In the genomic region with DNA sequence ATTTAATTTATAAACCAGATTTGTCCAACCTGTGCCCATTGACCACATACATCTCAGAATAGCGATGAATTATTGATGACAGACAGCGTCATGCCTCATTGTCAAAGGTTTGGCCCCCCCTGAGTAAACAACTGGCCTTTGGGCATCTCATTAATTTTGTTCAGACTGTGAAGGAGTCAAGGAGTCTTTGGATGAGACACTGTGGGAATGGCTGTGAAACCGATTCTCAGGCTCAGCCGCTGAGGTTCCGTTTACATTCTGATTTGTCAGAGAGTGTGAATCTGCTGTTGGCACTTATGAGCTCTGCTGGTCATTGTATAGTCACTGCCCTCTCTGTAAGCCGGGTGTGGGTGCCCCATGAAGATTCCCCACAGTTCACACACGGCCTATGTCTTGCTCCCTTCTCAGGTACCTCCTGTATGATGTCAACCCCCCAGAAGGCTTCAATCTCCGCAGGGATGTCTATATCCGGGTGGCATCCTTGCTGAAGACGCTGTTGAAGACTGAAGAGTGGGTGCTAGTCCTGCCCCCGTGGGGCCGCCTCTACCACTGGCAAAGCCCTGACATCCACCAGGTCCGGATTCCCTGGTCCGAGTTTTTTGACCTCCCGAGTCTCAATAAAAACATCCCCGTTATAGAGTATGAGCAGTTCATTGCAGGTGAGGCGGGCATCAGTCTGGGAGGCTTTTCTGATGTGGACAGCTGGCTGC, we compare ENCODE assay signal across 8 mouse cellular contexts. TPM values are rescaled to one million over a fixed set of nuclear protein-coding genes. Genes with fewer than 3 reads are reported as not detected.
DNase-seq lines count a peak whose midpoint lies in the region; ATAC-seq and TF ChIP-seq lines count a peak whose summit lies in the region.

No protein-coding gene starts in this region.

- ATAC-seq in megakaryocyte, adult 5-6 weeks (ENCODE audit: poor library complexity, severe bottlenecking), result no peak
- no peak for ATAC-seq in limb, embryonic 15.5 days (ENCODE audit: insufficient number of reproducible peaks, low FRiP score, low TSS enrichment, low read depth)
- ATAC-seq in stomach, postnatal 0 days (ENCODE audit: low FRiP score, low TSS enrichment), result no peak

- peak overlapping the region; percentile 99 for H3K4me3 ChIP-seq in megakaryocyte, embryonic 14.5 days (replicated peaks)
- peak overlapping the region; percentile 97 for H3K4me3 ChIP-seq in limb, embryonic 15.5 days
- H3K4me3 ChIP-seq in stomach, postnatal 0 days (ENCODE audit: low read depth, low read length), result peak overlapping the region; percentile 91

- WGBS in limb, embryonic 15.5 days, result 86% methylated on average over 17 of the region's 17 CpGs
- 73% methylated on average over 17 of the region's 17 CpGs for WGBS in stomach, postnatal 0 days

- peaks cover 60% of the 10 kb centered on the region for H3K36me3 ChIP-seq in megakaryocyte, embryonic 14.5 days (replicated peaks; ENCODE audit: low read length)
- peaks cover 49% of the 10 kb centered on the region for H3K36me3 ChIP-seq in limb, embryonic 15.5 days
- peaks cover 15% of the 10 kb centered on the region for H3K36me3 ChIP-seq in stomach, postnatal 0 days (ENCODE audit: control insufficient read depth, insufficient read depth, low read length)

- no peak overlapping the region for H3K27ac ChIP-seq in limb, embryonic 15.5 days
- no peak overlapping the region for H3K27ac ChIP-seq in stomach, postnatal 0 days (replicated peaks)

- H3K9me3 ChIP-seq in megakaryocyte, embryonic 14.5 days, result no peaks in the 10 kb centered on the region
- no peaks in the 10 kb centered on the region for H3K9me3 ChIP-seq in limb, embryonic 15.5 days
- H3K9me3 ChIP-seq in stomach, postnatal 0 days (ENCODE audit: control insufficient read depth, low read length), result no peaks in the 10 kb centered on the region

- H3K4me1 ChIP-seq in megakaryocyte, embryonic 14.5 days, result peaks cover 58% of the 10 kb centered on the region
- peaks cover 10% of the 10 kb centered on the region for H3K4me1 ChIP-seq in limb, embryonic 15.5 days
- H3K4me1 ChIP-seq in stomach, postnatal 0 days (replicated peaks; ENCODE audit: control insufficient read depth, insufficient read depth), result no peaks in the 10 kb centered on the region

- H3K9ac ChIP-seq in limb, embryonic 15.5 days, result no peak overlapping the region
- peak overlapping the region; percentile 18 for H3K9ac ChIP-seq in stomach, postnatal 0 days (ENCODE audit: low read length)

- no peak for TF ChIP-seq EP300 in stomach, postnatal 0 days (optimal IDR thresholded peaks at IDR 0.05)

- DNase-seq in cerebellum, adult 8-10 months, result peak; percentile 13
- DNase-seq in cerebellum, postnatal 10 days, result no peak
- no peak for DNase-seq in stomach, postnatal 0 days (ENCODE audit: low spot score)
- DNase-seq in gastrocnemius, adult 18-20 months (ENCODE audit: low spot score), result no peak
- DNase-seq in kidney, postnatal 25 days, result no peak

- TF ChIP-seq CTCF in stomach, postnatal 0 days (IDR thresholded peaks at IDR 0.05; ENCODE audit: low read depth), result no peak

- peak overlapping the region; percentile 52 for H3K4me2 ChIP-seq in limb, embryonic 15.5 days
- peak overlapping the region; percentile 80 for H3K4me2 ChIP-seq in stomach, postnatal 0 days (replicated peaks; ENCODE audit: low read depth)

- H3K27me3 ChIP-seq in megakaryocyte, embryonic 14.5 days (replicated peaks), result no peaks in the 10 kb centered on the region
- no peaks in the 10 kb centered on the region for H3K27me3 ChIP-seq in limb, embryonic 15.5 days
- no peaks in the 10 kb centered on the region for H3K27me3 ChIP-seq in stomach, postnatal 0 days (ENCODE audit: control insufficient read depth, insufficient read depth, low read length)

RNA-seq across cellular contexts. Expression of a gene that starts 1.3 kb away (rescaled TPM):
- 78.3 and 80.8 TPM in 2 replicates for polyA plus RNA-seq in megakaryocyte, embryonic 14.5 days (2012; ENCODE audit: insufficient read depth, low replicate concordance)
- total RNA-seq in megakaryocyte, adult 5-6 weeks (2015), result 16.2 and 17.2 TPM in 2 replicates
- total RNA-seq in megakaryocyte, adult 5-6 weeks (2017), result 11.0 and 19.2 TPM in 2 replicates
- polyA plus RNA-seq in limb, embryonic 15.5 days (2015; fragmentation: Nextera tagmentation; extraction: Ambion mirVana), result 187 and 210 TPM in 2 replicates
- 50.7 and 54.0 TPM in 2 replicates for polyA plus RNA-seq in stomach, postnatal 0 days (2015; fragmentation: Nextera tagmentation; extraction: Ambion mirVana)
- 10 to 100 TPM; 19.3 to 22.1 TPM for total RNA-seq in gastrocnemius, adult 18-20 months (2021)
